Mouse (Mus musculus) CD4-positive helper T cell, adult 2 months (primary cell): ENCODE measurements around the gene Card11.

ENCODE experiments used
- DNase-seq: peaks from one replicate; pipeline ENCODE4 v3.0.0-alpha.2; 2012; ENCODE audit warnings: low read depth, missing footprints, low spot score

Card11 gene

GRCm38 (mm10) chr5:141000349-141000748 lies at the start of gene Card11:
Gene Card11, minus strand, starts transcription at chr5:141000582.
- DNase-seq: peak; percentile 81

GRCm38 (mm10) chr5:141047651-141048218 lies 47.4 kb upstream of the Card11 start:
- DNase-seq: no peak

GRCm38 (mm10) chr5:141044976-141045375 lies 44.6 kb upstream of the Card11 start:
- peak; percentile 75 for DNase-seq

- DNase-seq: peak; percentile 87
Measured at GRCm38 (mm10) chr5:141043654-141044447, 43.5 kb upstream of the Card11 start.

DNA sequence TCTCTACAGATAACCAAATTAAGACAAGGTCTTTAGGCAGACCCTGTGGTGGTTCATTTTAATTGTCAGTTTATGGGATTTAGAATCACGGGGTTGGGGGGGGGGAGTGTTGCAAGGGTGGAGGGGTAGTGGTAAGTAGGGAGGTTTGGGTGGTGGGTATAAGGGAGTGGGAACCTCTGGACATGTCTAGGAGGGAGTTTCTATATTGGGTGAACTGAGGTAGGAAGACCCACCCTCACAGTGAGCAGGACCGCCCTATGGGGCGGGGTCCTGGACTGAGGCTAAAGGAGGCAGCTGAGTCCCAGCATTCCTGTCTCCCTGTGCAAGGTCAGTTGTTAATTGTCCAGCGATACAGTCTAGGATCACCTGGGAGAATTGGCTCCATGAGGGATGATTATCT lies 42.0 kb upstream of the Card11 start:
- no peak for DNase-seq

DNA sequence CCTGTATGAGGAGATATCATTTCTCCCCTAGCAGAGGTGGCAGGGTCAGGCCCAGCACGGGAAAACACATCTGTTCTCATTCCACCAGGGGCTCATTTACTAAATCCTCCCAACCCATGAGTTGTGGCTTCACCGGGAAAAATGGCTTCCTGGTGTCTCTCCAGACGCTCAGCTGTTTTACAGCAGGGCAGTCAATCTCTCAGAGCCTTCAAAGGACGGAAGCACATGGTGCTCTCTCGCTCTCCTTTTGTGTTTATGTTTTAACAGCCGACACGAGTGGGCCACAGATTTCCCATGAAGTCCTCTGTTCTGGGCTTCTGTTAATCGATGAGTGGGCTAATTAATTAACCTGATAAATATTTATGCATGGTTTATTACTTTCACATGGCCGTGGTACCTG lies 40.5 kb upstream of the Card11 start:
- no peak for DNase-seq

DNA sequence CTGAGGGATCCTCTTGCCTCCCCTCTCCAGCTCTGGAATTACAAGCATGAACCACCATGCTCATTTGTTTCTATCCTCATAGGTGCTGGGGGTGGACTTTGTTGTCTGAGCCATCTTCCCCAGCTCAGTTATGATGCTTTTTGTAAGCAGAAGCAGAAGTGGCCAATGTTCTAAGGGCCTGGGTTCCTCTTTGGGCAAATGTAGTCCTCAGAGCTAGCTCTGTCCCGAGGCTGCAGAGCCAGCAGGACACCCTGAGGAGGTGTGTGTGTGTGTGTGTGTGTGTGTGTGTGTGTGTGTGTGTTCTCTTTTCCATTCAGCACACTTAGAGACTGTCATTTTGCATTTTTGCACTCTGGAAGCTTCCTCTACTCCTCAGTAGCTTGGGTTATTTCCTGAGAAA lies 38.0 kb upstream of the Card11 start:
- no peak for DNase-seq

DNA sequence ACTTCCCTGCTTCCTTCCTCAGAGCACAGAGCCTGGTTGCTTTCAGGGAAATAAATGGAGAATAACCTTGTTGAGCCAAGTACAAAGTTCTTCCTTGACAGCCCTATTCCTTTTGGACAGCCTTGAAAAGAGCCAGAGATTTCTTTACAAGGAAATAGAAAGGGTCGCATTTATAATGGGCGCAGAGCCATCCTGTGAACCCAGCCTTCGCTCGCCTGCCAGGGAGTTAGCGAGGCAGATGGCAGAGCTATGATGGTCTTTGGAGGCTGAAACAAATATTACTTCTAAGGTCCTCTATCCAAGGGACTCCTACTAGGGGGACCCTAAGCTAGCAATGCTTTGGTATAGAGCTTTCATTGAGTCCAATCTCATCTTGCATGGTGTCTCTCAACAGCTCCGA lies 35.0 kb upstream of the Card11 start:
- no peak for DNase-seq

- DNase-seq: no peak
Measured at GRCm38 (mm10) chr5:141034301-141034700, 33.9 kb upstream of the Card11 start.

GRCm38 (mm10) chr5:141033001-141033400 lies 32.6 kb upstream of the Card11 start:
- peak; percentile 35 for DNase-seq

DNA sequence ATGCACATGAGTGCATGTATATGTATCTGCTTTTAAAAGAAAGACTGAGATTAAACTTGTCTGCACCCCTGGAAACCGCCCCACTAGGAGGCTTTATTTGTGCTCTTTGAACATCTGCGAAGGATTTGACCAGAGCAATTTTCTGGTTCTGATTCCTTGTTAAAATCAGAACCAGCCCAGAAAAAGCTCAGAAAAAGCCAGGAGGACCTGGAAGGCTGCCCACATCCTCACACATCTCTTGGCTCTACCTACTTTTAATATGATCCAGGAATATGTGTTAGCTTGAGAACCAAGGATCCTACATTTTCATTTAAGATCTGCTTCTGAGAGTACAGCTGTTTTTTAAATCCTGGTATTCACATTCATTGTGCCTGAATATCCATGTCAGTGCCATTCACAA lies 29.0 kb upstream of the Card11 start:
- DNase-seq: no peak

- DNase-seq: no peak
Measured at GRCm38 (mm10) chr5:141025635-141026034, 25.3 kb upstream of the Card11 start.

- peak; percentile 56 for DNase-seq
Measured at GRCm38 (mm10) chr5:141024435-141024834, 24.1 kb upstream of the Card11 start.

GRCm38 (mm10) chr5:141017927-141018700 lies 17.7 kb upstream of the Card11 start:
- DNase-seq: peak; percentile 87

DNA sequence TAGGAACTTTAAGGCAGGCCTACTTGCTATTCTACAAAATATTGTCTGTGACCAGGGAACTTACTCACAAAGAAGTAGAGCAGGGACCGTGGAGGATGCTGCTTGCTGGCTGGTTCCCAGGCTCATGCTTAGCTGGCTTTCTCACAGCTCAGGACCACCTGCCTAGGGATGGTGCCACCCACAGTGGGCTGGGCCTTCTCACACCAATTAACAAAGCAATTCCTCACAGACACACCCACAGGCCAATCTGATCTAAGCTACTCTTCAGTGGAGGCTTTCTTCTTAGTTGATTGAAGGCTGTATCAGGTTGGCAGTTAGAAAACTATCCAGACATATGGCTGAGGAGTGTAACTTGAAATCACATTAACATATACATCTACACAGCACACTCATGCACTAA lies 15.7 kb upstream of the Card11 start:
- no peak for DNase-seq

- no peak for DNase-seq
Measured at GRCm38 (mm10) chr5:141014216-141014615, 13.8 kb upstream of the Card11 start.

DNA sequence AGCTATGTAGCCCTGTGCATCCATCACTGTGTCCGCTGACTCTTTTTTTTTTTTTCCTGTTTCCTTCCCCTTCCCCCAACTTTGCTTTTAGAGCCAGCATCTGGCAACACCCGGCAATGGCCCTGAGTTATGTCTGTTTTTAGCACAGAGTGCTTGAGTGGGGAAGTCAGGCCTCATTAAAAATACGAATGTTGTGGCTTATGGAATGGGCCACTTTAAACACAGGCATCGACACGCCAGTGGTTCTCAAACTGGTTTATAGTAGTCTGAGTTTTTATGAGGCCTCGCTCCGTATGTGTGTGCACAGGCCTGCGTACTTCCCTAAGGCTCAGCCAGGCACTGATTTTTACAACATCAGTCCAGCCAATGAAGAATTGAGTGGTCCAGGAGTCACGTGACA lies 13.1 kb upstream of the Card11 start:
- no peak for DNase-seq

GRCm38 (mm10) chr5:141005491-141005890 lies 5.1 kb upstream of the Card11 start:
- DNase-seq: no peak

DNA sequence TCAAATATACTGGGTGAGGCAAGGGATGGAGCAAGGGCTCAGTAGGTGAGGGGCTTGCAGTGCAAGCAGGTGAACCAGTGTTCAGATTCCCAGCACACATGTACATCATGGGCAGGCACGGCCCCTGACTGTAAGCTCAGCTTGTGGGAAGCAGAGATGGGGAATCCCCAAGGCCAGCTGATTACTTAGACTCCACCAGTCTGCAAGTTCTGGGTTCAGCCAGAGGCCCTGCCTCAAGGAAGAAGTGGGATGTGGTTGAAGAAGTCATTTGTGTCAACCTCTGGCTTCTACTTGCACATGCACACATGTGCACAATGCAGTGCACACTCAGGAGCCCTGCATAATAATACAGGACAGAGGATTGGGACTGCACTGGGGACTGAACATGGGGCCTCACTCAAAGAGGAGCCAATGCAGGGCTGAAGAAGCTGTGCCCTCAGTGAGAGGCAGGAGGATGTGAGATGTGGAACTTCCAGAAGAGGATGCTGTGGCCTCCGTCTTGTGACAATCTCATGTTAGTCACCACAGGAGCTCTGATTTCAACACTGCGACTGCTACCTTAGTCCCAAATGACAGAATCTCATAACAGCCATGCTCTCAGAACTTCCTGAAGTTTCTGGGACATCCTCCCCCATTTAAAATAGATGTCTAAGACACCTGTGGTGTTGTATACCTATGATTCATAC lies 3.8 kb upstream of the Card11 start:
- DNase-seq: peak; percentile 32

GRCm38 (mm10) chr5:140999178-140999672 lies 1.2 kb downstream of the Card11 start:
- DNase-seq: peak; percentile 59

- peak; percentile 59 for DNase-seq
Measured at GRCm38 (mm10) chr5:140997767-140998166, 2.6 kb downstream of the Card11 start.
